Mouse (Mus musculus) naive thymus-derived CD4-positive, alpha-beta T cell, adult 2 months (primary cell): ENCODE data around the gene Gpm6b.

Experiments used
- DNase-seq: peaks from one replicate; pipeline ENCODE4 v3.0.0-alpha.2; 2011; ENCODE audit warnings: low read depth

The Gpm6b gene

DNA sequence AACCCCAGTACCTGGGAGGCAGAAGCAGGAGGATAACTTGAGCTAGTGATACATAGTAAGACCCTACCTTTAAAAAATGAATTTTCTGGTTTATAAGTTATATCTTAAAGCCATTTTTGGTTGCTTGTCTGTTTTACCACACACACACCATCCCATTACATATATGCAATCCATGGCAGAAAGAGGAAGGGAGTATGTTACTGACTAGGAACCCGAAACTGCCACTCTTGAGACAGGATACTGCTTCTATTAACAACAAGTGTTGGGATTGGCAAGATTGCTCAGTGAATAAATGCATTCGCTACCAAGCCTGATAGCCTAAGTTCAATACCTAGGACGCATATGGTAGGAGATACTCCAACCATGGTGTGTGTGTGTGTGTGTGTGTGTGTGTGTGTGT, 117.6 kb downstream of the Gpm6b start:
- no peak for DNase-seq

DNA sequence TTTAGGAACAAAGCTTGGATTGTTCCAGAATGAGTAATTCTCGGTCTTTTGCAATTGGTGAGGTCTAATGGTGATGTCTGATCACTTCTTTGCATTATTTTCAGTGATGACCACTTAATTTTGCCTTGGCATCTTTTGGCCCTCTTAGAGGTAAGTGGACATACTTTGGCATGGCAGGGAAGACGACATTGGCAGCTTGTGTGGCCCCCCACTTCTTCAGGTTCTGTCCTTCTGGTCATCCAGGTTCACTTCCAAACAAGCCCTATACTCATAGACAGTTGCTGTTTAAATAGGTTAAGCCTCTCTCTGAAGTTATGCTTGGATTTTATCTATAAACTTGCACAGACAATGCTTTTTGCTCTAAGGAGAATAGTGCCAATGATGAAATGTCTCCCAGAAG, 120.2 kb downstream of the Gpm6b start:
- no peak for DNase-seq

DNA sequence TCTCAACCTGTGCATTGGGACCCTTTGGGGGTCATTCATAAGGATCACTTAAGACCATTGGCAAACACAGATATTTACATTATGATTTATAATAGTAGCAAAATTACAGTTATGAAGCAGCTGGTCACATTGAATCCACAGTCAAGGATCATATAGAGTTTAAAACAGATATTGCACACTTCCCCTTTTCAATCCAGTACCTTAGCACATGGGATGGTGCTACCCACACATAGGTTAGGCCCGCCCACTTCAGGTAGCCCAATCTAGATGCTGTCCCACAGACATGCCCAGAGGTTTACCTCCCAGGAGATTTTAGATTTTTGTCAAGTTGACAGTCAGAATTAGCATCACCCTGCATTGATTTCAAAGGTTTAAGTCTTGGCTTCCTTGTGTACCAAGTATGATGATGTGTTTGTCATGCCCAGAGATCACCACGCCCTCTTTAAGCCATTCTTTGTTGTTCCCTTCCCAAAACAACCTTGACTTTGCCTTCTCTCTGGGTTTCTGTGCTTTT, 121.3 kb downstream of the Gpm6b start:
- no peak for DNase-seq

DNA sequence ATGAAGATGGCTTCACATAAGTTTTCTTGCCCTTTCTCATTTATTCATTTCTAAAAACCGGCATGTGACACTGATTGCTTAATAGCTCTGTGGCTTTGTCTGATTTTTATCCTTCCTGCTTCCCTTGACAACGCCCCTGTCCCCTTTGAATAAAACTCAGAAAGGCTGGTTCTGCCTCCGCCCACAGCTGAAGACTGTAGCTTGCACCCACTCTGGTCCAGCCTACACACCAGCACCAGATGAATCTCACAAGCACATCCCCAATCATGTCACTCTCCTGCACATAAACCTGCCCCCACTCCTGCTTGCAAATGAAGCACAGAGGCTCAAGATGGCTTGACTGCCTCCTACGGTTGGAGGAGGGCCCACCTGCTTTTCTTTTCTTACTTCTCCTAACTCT, 121.7 kb downstream of the Gpm6b start:
- no peak for DNase-seq

DNA sequence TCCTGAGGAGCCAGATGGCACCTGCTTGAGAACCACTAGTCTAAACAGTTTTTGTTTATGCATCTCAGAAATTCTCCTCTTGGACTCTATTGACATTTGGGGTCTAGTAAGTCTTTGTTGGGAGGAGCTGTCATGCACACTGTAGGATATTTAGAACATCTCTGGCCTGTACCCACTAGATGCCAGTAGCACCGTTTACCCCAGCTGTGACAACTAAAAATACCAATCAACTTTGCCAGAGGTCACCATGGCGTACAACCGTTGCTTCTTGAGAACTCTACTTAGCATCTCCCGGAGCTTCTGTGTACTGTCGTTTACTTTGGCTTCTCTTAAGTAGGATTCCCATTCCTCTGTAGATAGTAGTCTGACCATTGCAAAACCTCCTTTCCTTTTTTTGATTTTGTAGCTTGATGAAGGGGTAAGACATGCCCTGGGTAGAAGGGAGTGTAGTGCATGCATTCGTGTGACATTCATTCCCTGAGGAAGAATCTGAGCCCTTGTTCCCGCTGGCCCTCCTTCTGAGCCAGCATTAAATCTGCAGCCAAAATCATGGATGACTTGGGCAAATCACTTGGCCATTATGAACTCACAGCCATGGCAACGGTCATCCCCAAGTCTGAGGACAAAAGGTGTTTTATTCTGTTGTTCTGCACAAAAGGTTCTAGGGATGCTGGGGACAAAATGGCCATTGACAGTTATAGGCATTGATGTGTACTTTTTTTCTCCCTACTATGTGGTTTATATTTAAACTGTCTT, 126.9 kb downstream of the Gpm6b start:
- no peak for DNase-seq

DNA sequence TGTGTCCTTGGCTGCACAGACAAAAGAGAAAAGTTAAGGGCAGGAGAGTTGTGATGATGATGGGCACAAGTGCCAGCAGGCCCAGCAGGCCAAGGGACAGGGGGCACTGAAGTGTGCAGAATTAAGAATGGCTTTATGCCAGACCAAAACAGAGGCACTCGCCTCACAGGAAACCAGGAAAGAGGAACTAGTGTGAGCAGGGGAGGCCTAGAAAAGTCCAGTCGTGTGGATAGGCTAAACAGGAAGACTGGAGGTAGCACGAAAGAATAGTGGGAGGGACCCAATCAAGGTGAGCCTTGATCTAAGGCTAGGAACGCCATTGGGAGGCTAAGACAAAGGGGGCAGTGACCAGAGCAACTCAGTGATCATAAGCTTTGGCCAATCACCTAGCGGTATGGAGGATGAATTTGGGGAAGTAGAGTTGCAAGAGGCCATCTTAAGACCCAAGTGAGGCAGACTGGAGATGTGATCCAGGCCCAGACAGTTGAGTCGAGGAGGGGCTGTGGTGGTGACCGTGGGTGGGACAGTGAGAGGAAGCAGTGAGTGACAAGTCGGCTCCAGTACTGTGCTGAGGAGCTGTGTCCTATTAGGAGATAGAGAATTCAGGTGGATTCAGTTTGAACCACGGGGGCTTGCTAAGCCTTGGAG, 138.1 kb downstream of the Gpm6b start:
- no peak for DNase-seq

DNA sequence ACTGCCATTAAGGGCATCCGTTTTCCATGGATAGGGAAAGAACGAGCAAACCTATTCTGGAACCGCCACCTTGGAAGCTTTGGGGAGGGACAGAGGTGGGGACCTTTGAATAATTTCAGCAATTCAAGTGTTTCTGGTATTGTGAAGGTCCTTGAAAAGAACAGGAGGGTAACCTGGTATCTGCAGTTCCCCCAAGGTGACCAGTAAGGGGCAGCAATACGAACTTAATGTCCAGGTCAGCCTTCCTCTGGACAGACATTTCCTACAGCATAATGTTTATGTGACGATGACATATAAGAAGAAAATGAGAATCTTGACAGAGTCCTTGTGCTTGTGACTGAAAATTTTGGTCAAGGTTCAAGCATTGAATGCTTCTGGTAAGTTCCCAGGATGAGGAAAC, 139.9 kb downstream of the Gpm6b start:
- DNase-seq: no peak

DNA sequence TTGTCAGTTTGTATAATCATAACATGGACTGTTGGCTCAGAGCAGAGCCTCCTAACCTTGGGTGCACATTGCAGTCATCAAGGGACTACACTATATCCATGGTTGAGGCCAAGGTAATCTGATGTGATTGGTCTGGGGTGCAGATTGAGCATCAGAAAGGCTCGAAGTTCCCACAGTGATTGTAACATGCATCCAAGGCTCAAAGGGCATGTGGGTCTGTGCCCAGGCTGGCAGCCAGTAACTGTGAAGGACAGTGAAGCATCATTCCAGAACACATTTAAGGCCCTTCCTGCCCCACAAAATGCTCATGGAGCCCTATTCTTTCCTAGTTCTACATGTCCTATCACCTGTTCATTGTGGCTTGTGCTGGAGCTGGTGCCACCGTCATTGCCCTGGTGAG, 144.9 kb downstream of the Gpm6b start:
- DNase-seq: no peak

DNA sequence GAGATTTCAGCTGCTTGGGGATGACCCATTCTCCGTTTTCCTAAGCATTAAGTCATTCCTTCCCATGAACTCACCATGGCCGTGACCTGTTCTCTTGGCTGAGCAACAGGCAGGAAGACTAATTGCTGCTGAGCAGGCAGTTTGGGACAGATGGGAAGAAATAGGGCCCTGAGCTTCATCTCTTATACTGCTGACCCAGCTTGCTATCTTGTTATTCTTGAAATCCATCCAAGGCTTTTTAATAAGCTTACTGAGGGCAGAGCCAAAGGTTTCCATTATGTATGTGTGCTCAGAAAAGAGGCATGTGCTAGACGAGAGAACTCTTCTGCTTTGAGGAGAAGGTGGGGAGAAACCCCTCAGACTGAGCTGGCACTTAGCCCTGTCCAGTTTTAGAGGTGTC, 146.2 kb downstream of the Gpm6b start:
- no peak for DNase-seq

DNA sequence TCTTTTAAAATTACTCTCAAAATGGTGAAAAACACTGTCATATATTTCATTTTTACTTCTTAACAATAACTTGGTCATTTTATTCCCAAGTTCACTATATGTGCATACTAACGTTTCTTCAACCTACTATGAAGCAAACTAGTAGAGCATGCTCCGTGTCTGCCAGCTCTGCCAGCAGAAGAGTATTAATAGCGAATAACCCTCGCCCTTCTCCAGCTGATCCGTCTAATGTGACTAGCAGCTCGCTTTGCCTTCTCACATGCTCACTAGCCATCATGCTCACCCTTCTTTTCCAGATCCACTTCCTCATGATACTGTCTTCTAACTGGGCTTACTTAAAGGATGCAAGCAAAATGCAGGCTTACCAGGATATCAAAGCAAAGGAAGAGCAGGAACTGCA, 147.9 kb downstream of the Gpm6b start:
- DNase-seq: no peak

DNA sequence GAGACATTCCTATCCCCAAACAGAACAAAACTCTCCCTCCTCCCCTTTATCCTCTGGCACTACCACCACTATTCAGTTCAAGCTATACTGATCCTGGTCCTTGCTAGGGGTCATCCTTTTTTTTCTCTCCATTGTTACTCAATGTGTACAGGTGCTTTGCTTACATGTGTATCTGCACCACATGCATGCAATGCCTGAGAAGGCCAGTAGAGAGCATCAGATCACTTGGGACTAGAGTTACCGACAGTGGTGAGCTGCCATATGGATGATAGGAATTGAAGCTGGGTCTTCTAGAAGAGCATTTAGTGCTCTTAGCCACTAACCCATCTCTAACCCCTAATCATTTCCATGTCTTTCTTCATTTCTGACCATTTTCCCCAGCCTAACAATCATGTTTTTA, 155.0 kb downstream of the Gpm6b start:
- no peak for DNase-seq

DNA sequence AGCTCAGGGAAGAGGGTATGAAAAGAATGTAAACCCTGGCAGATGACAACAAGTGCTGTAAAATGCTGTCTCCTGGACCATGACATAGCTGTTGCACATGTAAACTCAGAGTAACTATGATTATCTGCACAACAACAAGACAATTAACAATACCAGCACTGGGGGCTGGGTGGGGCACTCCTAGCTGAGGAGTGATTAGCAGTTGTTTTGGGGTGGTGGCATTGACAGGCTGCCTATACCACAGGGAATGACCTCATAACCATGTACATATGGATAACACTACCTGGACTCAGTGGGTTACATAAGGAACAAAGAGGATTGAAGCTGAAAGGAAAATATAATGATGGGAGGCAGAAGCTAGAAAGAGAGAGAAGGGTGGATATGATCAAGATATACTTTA, 169.2 kb downstream of the Gpm6b start:
- no peak for DNase-seq

DNA sequence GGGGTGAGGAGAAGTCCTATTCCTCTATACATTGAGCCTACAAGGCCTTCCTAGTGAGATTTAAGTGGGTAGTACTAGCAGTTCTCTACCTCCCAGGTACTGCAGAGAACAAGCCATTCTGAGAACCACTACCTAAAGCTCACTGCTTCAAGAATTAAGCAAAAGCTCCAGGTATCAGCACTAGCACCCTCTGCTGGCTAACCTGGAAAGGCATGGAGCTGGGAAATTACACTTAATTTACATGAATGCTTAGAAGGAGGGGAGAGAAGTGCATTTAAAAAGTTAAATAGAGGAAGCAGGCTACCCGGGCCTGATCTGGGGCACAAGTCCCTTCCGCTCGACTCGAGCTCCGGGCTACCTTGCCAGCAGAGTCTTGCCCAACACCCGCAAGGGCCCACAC, 177.5 kb downstream of the Gpm6b start:
- peak; percentile 31 for DNase-seq

DNA sequence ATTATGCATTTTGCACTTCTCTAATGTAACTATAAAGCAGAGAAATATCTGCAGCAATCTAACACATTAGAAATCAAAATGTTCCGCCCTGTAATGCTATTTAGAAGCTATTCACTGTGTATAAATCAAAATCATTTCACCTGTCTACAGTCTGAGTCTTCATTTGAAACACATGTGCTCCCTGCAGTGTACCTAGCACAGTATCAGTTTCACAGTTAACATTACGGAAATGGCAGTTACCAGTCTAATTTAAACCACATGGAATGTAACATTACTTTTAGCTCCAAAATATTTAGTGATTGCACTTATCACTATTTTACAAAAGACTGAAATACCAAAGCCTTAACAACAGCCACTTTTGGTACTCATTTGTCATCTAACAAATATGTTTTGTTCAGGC, 196.1 kb downstream of the Gpm6b start:
- no peak for DNase-seq
